Mouse (Mus musculus): Measurements from ENCODE around the gene Rhoq. TPM values are rescaled to one million over a fixed set of nuclear protein-coding genes. Genes with fewer than 3 reads are reported as not detected.

Gene Rhoq
- 31.9 and 33.3 TPM in 2 replicates for polyA plus RNA-seq (2012; rRNA removed)

GRCm38 (mm10) chr17:86962894-86963585 lies at the start of gene Rhoq:
Gene Rhoq (plus strand): TSS chr17:86963082.
- DNase-seq (ENCODE audit: extremely low spot score in 1 of 2, low spot score in 1 of 2) = peak; percentile 62 to 84

GRCm38 (mm10) chr17:86915540-86915939 lies 47.3 kb upstream of the Rhoq start:
- no peak for DNase-seq (ENCODE audit: extremely low spot score in 1 of 2, low spot score in 1 of 2)

DNA sequence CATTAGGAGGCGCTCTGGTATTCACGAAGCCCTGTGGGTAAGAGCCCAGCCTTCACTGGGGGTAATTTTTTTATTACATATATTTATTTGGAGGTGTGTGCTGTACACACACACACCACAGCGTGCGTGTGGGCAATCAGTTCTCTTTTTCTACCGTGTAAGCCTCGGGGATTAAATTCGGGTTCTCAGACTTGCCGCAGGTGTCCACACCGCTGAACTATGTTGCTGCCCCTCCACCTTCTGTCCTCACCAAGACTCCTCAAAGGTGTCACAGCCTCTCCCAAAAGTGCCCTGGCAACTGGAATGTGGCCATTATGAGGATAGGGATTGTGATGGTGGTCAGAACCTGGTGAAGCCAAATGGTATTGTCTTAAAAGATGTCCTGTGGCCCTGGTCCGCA lies 45.8 kb upstream of the Rhoq start, which contains the start of gene Tmem247:
TSS of gene Tmem247 (plus strand) at position 301 of the 400 bp plus-strand sequence.
- DNase-seq (ENCODE audit: extremely low spot score in 1 of 2, low spot score in 1 of 2) = no peak

DNA sequence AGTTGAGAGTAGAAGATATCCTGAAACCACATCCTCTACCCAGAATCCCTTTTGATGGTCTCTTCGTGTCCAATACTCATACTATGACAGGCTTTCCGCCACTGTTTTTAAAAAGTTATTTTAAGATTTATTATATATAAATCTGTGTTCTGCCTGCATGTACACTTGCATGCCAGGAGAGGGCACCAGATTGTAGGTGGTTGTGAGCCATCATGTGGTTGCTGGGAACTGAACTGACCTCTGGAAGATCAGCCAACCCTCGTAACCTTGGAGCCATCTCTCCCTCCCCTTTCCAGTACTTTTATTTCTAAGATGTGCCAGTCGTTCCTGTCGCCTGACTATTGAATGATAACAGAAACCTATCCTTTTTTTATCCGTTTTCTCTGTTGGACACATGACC lies 44.1 kb upstream of the Rhoq start:
- no peak for DNase-seq (ENCODE audit: extremely low spot score in 1 of 2, low spot score in 1 of 2)

DNA sequence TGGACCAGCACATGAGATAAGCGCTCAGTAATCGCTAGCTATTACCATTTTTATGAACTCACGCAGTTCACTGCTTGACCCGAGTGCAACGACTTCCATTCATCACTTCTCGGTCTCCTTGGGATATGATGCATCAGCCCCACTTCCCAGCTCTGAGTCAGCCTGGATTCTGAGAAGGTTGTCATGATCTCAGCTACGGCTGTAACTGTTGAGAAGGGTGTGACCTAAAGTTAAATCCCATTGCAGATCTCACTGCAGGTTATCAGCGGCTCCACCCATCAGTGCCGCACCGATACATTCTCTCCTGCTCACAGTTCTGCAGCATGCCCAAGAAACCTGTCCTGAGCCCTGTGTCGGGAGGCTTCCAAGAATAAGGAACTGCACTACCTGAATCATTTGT lies 43.2 kb upstream of the Rhoq start:
- no peak for DNase-seq (ENCODE audit: extremely low spot score in 1 of 2, low spot score in 1 of 2)

DNA sequence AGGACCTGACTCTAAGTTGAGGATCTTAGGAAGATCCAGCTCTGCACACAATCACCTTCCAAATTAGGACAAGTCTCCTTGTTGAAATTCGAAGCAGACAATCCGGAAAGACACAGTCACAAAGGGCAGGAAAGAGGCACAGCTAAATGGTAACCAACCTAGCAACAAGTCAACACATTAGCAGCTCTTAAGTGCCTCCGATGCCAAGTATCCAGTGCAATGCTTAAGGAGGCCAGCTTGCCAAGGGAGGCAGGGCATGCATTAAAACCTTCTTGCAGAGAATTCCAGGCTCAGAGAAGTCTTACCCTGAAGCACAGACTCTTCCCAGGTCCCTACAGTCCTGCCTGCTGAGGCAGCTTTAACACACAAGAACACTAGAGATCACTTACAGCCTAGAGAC lies 38.2 kb upstream of the Rhoq start:
- no peak for DNase-seq (ENCODE audit: extremely low spot score in 1 of 2, low spot score in 1 of 2)

GRCm38 (mm10) chr17:86926836-86927235 lies 36.0 kb upstream of the Rhoq start:
- no peak for DNase-seq (ENCODE audit: extremely low spot score in 1 of 2, low spot score in 1 of 2)

DNA sequence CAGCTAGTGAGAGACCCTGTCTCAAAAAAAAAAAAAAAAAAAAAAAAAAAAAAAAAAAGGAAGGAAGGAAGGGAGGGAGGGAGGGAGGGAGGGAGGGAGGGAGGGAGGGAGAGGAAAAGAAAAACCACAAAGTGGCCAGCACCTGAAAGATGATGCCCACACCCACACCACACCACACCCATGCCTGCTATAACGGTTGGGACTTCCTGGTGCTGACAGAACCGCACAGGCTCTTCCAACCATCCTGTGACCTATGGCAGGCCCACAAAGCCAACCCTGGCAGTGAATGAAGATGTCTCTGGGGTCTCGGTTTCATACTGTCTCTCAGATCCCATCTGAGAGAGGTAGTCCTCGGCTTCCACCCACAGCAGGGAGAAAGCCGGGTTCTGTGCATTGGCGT lies 33.5 kb upstream of the Rhoq start:
- DNase-seq (ENCODE audit: extremely low spot score in 1 of 2, low spot score in 1 of 2) = no peak

GRCm38 (mm10) chr17:86929981-86930380 lies 32.9 kb upstream of the Rhoq start:
- DNase-seq (ENCODE audit: extremely low spot score in 1 of 2, low spot score in 1 of 2) = no peak

DNA sequence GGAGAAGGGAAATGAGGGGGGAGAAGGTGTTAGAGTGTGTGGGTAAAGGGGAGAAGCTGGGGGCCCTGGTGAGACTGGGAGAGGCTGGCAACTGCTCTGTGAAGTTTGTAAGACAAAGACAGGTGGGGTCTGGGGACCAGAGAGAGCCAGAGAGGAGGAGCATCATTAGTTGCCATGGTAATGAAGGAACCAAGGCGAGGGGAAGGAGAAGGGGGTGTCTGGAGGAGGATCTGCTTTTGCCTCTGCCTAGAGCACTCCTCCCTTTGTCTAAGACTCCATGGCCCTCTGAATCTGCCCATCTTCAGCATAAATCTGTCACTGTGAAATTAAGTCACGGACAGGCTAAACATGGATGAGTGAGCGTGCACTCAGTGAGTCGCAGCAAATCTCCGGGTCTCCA lies 30.0 kb upstream of the Rhoq start:
- no peak for DNase-seq (ENCODE audit: extremely low spot score in 1 of 2, low spot score in 1 of 2)

GRCm38 (mm10) chr17:86937064-86937463 lies 25.8 kb upstream of the Rhoq start:
- no peak for DNase-seq (ENCODE audit: extremely low spot score in 1 of 2, low spot score in 1 of 2)

DNA sequence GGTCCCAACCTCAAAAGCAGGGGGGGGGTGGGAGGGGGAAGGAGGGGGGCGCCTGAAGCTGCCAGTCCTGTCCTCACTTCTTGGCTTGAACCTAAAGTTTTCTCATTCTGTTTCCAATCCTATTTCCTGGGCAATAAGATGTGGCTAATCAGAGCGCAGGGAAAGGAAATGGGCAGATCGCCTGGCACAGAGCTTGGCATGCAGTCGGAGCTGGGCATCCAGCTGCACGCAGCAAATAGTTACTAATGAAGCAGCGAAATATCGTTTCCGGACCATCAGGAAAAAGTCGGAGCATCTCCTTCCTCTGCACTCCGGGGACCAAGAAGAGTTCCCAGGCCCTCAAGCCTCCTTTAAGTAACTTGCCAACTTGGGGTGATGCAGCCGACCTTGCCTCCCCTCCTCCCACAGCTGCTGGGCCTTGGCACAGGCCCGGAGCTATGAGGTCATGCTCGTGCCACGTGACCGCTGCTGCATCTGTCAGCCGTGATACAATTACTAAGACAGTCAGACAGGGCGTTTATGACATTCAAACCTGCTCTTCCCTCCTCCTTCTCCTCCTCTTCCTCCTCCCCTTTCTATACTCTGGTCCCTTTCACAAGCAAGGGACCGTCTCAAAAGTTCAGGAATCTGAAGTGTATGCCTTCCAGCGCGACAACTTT lies 25.3 kb upstream of the Rhoq start:
- peak; percentile 53 to 77 for DNase-seq (ENCODE audit: extremely low spot score in 1 of 2, low spot score in 1 of 2)

DNA sequence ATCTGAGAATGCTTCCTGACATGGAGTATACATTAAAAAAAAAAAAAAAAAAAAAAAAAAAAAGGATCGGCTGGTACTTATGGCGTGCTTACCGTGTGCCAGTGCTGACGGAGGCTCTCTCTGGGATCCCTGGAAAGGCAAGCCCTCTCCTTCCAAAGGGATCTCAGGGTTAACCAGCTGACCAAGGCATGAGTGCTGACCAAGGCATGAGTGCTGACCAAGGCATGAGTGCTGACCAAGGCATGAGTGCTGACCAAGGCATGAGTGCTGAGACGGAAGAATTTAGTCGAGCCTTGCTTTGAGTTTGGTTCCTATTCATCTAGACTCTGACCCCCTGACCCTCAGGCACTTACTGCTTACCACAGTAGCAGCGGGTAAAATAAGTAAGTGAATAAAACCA lies 24.2 kb upstream of the Rhoq start:
- DNase-seq (ENCODE audit: extremely low spot score in 1 of 2, low spot score in 1 of 2) = no peak

- DNase-seq (ENCODE audit: extremely low spot score in 1 of 2, low spot score in 1 of 2) = no peak
Observed at GRCm38 (mm10) chr17:86942112-86942511, 20.8 kb upstream of the Rhoq start.

GRCm38 (mm10) chr17:86943158-86943557 lies 19.7 kb upstream of the Rhoq start:
- DNase-seq (ENCODE audit: extremely low spot score in 1 of 2, low spot score in 1 of 2) = no peak

GRCm38 (mm10) chr17:86946078-86946477 lies 16.8 kb upstream of the Rhoq start:
- DNase-seq (ENCODE audit: extremely low spot score in 1 of 2, low spot score in 1 of 2) = no peak

- no peak for DNase-seq (ENCODE audit: extremely low spot score in 1 of 2, low spot score in 1 of 2)
Observed at GRCm38 (mm10) chr17:86947840-86948796, 14.8 kb upstream of the Rhoq start, which contains the start of gene Atp6v1e2. Gene Atp6v1e2 (minus strand): TSS chr17:86947897.

GRCm38 (mm10) chr17:86948801-86949200 lies 14.1 kb upstream of the Rhoq start:
- no peak for DNase-seq (ENCODE audit: extremely low spot score in 1 of 2, low spot score in 1 of 2)

- no peak for DNase-seq (ENCODE audit: extremely low spot score in 1 of 2, low spot score in 1 of 2)
Observed at GRCm38 (mm10) chr17:86957239-86957638, 5.6 kb upstream of the Rhoq start.

DNA sequence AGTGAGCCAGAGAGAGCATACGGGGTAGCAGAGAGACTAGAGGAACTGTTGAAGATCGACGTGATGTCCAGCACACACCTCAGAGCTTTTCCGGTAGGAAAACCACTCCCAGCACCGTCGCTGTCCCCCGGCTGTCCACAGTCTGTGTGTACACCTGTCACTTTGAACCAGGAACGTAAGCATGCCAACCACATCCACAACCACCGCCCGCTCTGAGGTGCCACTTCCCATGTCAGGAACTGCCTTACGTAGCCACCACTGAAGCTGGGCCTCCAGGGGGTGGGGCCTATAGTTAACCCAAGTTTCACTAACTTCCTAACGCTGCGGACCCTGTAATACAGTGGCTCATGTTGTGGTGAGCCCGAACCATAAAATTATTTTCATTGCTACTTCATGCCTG lies 4.9 kb upstream of the Rhoq start:
- DNase-seq (ENCODE audit: extremely low spot score in 1 of 2, low spot score in 1 of 2) = no peak

DNA sequence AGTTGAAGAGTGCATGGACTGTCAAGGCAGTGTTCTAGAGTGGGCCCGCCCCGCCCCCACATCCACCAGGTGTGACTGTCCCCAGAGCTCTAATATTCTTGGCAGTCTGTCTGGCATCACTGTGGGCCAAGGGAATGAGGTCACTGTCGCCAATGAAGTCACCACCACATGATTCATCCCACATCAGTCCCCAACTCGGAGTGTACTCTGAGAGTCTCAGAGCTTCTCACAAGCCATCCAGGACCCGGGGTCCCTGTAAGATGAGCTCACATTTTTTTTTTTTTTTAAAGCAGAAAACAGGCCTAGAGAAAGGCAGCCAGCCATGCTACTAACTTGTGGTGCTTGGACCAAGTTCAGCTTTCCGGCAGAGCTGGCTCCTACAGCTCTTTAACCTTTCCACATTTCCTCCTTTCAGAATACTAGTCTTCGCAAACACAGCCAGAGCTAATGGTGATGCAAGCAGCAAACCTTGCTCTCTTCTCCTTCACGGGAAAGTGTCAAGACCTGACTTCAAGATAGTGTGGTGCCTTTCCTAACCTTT lies 1.5 kb upstream of the Rhoq start:
- peak in 1 of 2 experiments; percentile 25 for DNase-seq (ENCODE audit: extremely low spot score in 1 of 2, low spot score in 1 of 2)
